ENCODE assay signal across 8 mouse cellular contexts in the genomic region with DNA sequence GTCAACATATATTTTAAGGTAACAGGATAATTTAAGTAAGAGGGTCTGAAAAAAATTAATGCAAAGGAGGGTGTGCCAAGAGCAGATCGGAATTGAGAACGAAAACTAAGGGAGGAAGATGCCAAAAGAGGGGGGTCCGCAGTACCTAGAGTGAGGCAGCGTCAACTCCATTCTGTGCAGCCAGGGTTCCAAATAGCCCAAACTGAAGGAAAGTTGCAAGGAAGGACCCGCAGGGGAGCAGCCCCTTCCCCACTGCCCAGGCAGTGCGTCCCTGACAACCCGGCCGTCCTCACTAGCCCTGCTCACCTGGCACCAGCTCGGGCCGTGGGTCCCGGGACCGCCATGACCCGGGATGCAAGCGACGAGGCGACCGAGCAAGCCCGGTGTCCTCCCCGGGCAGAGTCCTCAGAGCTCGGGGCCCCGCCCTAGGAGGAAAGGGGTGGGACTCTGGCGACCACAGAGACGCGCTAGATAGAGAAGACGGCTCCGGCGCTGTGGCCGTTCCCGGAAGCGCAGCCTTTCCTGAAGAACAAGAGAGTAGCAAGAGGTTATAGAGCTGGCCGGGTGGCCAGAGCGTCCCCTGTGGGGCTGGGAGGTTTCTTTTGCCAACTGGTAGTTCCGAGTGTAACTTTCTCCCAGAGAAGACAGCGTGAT. TPM values are rescaled to one million over a fixed set of nuclear protein-coding genes. Genes with fewer than 3 reads are reported as not detected.
DNase-seq lines count a peak whose midpoint lies in the region; ATAC-seq and TF ChIP-seq lines count a peak whose summit lies in the region.

TSS of gene Abcd4 (minus strand) at position 437 of the 654 bp plus-strand sequence.

- peak; percentile 89 for DNase-seq in 3134 (ENCODE audit: extremely low read depth, insufficient read length, low spot score)
- DNase-seq in adrenal gland, postnatal 36 days, result peak; percentile 96 to 97
- peak; percentile 95 to 98 for DNase-seq in heart, adult 18-20 months
- DNase-seq in kidney, adult 2 months, result peak; percentile 98
- peak; percentile 76 to 95 for DNase-seq in spleen, adult 2 months (ENCODE audit: low read depth in 1 of 2, low spot score in 2 of 2)

- peak within 1 kb of the TSS; percentile 71 for H3K4me3 ChIP-seq in embryonic facial prominence, embryonic 13.5 days
- H3K4me3 ChIP-seq in kidney, adult 2 months (ENCODE audit: insufficient read depth, low read depth, low read length), result peak within 1 kb of the TSS; percentile 95
- H3K4me3 ChIP-seq in limb, embryonic 12.5 days (replicated peaks), result peak within 1 kb of the TSS; percentile 70
- peak within 1 kb of the TSS; percentile 81 for H3K4me3 ChIP-seq in midbrain, embryonic 15.5 days
- H3K4me3 ChIP-seq in spleen, adult 2 months (ENCODE audit: extremely low read depth, insufficient read depth, insufficient read length), result peak within 1 kb of the TSS; percentile 98

- ATAC-seq in embryonic facial prominence, embryonic 13.5 days (ENCODE audit: insufficient number of reproducible peaks, insufficient read depth, low FRiP score, low TSS enrichment, low read depth), result peak; percentile 93
- peak; percentile 97 for ATAC-seq in limb, embryonic 12.5 days (ENCODE audit: insufficient number of reproducible peaks, insufficient read depth, low FRiP score, low TSS enrichment, low read depth)
- peak; percentile 98 for ATAC-seq in midbrain, embryonic 15.5 days (replicated peaks)

- H3K4me1 ChIP-seq in embryonic facial prominence, embryonic 13.5 days, result peaks cover 2% of the 10 kb centered on the region; the same call in 1 of the 2 replicates
- 0 out of 2 replicates have a peak, but pooled peaks cover 2% of the 10 kb centered on the region for H3K4me1 ChIP-seq in kidney, adult 2 months (ENCODE audit: control insufficient read depth, insufficient read depth, low read length)
- H3K4me1 ChIP-seq in limb, embryonic 12.5 days (replicated peaks), result 0 out of 2 replicates have a peak, but pooled peaks cover 3% of the 10 kb centered on the region
- H3K4me1 ChIP-seq in midbrain, embryonic 15.5 days, result peaks cover 13% of the 10 kb centered on the region
- no peaks in the 10 kb centered on the region for H3K4me1 ChIP-seq in spleen, adult 2 months (ENCODE audit: control insufficient read depth, insufficient read depth, insufficient read length)

- H3K4me2 ChIP-seq in embryonic facial prominence, embryonic 13.5 days, result peak within 1 kb of the TSS; percentile 66
- peak within 1 kb of the TSS; percentile 62 for H3K4me2 ChIP-seq in limb, embryonic 12.5 days
- H3K4me2 ChIP-seq in midbrain, embryonic 15.5 days, result peak within 1 kb of the TSS; percentile 59

- TF ChIP-seq POLR2A in kidney, adult 2 months (IDR thresholded peaks at IDR 0.05; ENCODE audit: low read depth, low read length), result peak; percentile 72
- peak; percentile 79 for TF ChIP-seq POLR2A in spleen, adult 2 months (IDR thresholded peaks at IDR 0.05; ENCODE audit: low read depth, low read length)

- peak within 1 kb of the TSS; percentile 84 for H3K9ac ChIP-seq in embryonic facial prominence, embryonic 13.5 days
- peak within 1 kb of the TSS; percentile 82 for H3K9ac ChIP-seq in limb, embryonic 12.5 days (replicated peaks)
- peak within 1 kb of the TSS; percentile 85 for H3K9ac ChIP-seq in midbrain, embryonic 15.5 days

- WGBS in embryonic facial prominence, embryonic 13.5 days, result under 1% methylated on average over 34 of the region's 34 CpGs
- under 1% methylated on average over 34 of the region's 34 CpGs for WGBS in kidney, adult 2 months
- under 1% methylated on average over 34 of the region's 34 CpGs for WGBS in limb, embryonic 12.5 days
- under 1% methylated on average over 34 of the region's 34 CpGs for WGBS in midbrain, embryonic 15.5 days
- under 1% methylated on average over 34 of the region's 34 CpGs for WGBS in spleen, adult 2 months

- peaks cover 10% of the 10 kb centered on the region for H3K36me3 ChIP-seq in embryonic facial prominence, embryonic 13.5 days
- no peaks in the 10 kb centered on the region for H3K36me3 ChIP-seq in kidney, adult 2 months (ENCODE audit: control insufficient read depth, insufficient read depth, low read length)
- H3K36me3 ChIP-seq in limb, embryonic 12.5 days, result peaks cover 8% of the 10 kb centered on the region; the same call in 1 of the 2 replicates
- H3K36me3 ChIP-seq in midbrain, embryonic 15.5 days (replicated peaks), result no peaks in the 10 kb centered on the region
- no peaks in the 10 kb centered on the region for H3K36me3 ChIP-seq in spleen, adult 2 months (ENCODE audit: control insufficient read depth, insufficient read depth, low read length)

- H3K27ac ChIP-seq in embryonic facial prominence, embryonic 13.5 days, result peak within 1 kb of the TSS; percentile 73
- H3K27ac ChIP-seq in kidney, adult 2 months (ENCODE audit: insufficient read depth, low read depth, low read length), result peak within 1 kb of the TSS; percentile 81
- H3K27ac ChIP-seq in limb, embryonic 12.5 days, result 0 out of 2 replicates have a peak within 1 kb of the TSS, but pooled peaks have one; percentile 37
- peak within 1 kb of the TSS; percentile 48; the same call in 1 of the 2 replicates for H3K27ac ChIP-seq in midbrain, embryonic 15.5 days
- peak within 1 kb of the TSS; percentile 45 for H3K27ac ChIP-seq in spleen, adult 2 months (ENCODE audit: insufficient read depth, low read length)

- peak; percentile 52; the same call in 1 of the 2 replicates for TF ChIP-seq CTCF in kidney, adult 2 months (conservative IDR thresholded peaks at IDR 0.05; ENCODE audit: insufficient read depth, insufficient read length, low read depth, low read length)
- peak; percentile 57; the same call in 1 of the 2 replicates for TF ChIP-seq CTCF in spleen, adult 2 months (IDR thresholded peaks at IDR 0.05; ENCODE audit: extremely low read depth, insufficient read depth, insufficient read length, insufficient replicate concordance)

- H3K9me3 ChIP-seq in embryonic facial prominence, embryonic 13.5 days, result no peaks in the 10 kb centered on the region
- H3K9me3 ChIP-seq in limb, embryonic 12.5 days, result no peaks in the 10 kb centered on the region
- no peaks in the 10 kb centered on the region for H3K9me3 ChIP-seq in midbrain, embryonic 15.5 days

- no peaks in the 10 kb centered on the region for H3K27me3 ChIP-seq in embryonic facial prominence, embryonic 13.5 days
- H3K27me3 ChIP-seq in kidney, adult 2 months (replicated peaks; ENCODE audit: control insufficient read depth, insufficient read depth, low read length), result no peaks in the 10 kb centered on the region
- no peaks in the 10 kb centered on the region for H3K27me3 ChIP-seq in limb, embryonic 12.5 days
- H3K27me3 ChIP-seq in midbrain, embryonic 15.5 days (replicated peaks), result no peaks in the 10 kb centered on the region
- H3K27me3 ChIP-seq in spleen, adult 2 months (ENCODE audit: control insufficient read depth, insufficient read depth, low read length), result no peaks in the 10 kb centered on the region

RNA-seq across cellular contexts. Expression of gene Abcd4, which starts in this region (rescaled TPM):
- total RNA-seq in adrenal gland, postnatal 36 days (2021), result 10 to 100 TPM; 15.2 to 15.6 TPM
- 17.8 and 18.0 TPM in 2 replicates for polyA plus RNA-seq in embryonic facial prominence, embryonic 13.5 days (2015; fragmentation: Nextera tagmentation; extraction: Ambion mirVana)
- 1 to 10 TPM; 5.8 to 7.4 TPM for total RNA-seq in heart, adult 18-20 months (2021)
- polyA plus RNA-seq in kidney, adult 2 months (2012; rRNA removed), result 57.7 and 63.3 TPM in 2 replicates
- 16.3 and 17.8 TPM in 2 replicates for polyA plus RNA-seq in limb, embryonic 12.5 days (2016; fragmentation: Nextera tagmentation; extraction: Ambion mirVana)
- 13.5 and 15.6 TPM in 2 replicates for polyA plus RNA-seq in midbrain, embryonic 15.5 days (2015; fragmentation: Nextera tagmentation; extraction: Ambion mirVana)
- polyA plus RNA-seq in spleen, adult 2 months (2012; rRNA removed), result 16.6 and 17.0 TPM in 2 replicates

Comparison
In these comparisons a context has a peak if more than half of its experiments do, and no peak if none do; other contexts are left out.
1. Peak in every context shown above with its lines: DNase-seq, ATAC-seq, H3K4me3 ChIP-seq and H3K27ac ChIP-seq.